Mouse (Mus musculus) kidney, postnatal 10 days (tissue): ENCODE results near the gene Ptprm.
"Not testable (repeated sequence)": the region's sequence is repeated elsewhere in the genome, so short reads cannot be mapped to it uniquely, and the experiment has no call there.

Source experiments
- DNase-seq: peaks from one replicate; pipeline ENCODE4 v3.0.0; 2021; ENCODE audit warnings: mixed read lengths

Ptprm gene

DNA sequence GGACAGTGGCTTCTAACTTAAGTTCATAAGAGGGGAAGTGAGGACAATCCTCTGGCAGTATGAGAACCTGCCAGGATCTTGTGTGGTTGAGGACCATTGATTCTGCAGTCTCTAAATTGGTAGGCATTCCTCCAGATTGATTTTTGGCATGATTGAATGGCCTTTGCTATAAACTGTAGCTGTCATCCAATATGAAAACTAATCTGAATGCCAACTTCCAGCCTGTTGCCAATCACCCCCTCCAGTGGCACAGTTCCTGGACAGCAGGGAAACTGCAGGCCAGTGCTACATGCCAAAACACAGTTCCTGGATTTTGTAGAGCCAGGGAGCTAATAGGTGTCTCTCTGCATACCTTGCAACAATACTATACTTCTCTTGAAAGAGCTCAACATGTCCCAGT is 495.5 kb downstream of the Ptprm start:
- DNase-seq: no peak

DNA sequence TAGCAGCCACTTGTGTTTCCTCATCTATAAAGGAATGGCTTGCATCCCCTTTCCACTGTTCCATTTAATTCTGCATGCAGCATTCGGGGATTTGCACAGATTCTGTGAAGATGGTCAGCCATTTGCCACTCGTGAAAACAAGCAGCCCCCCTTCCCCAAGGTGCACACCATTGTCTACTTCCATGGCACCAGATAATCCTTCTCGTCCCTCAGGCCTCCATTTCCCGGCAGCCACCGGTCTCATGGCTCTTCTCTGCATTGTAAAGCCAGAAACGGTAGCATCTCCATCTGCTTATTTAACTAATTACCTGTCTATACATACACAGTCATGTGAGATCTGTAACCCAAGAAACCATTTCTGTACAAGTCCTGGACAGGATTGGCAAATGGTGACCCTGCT is 501.8 kb downstream of the Ptprm start:
- no peak for DNase-seq

DNA sequence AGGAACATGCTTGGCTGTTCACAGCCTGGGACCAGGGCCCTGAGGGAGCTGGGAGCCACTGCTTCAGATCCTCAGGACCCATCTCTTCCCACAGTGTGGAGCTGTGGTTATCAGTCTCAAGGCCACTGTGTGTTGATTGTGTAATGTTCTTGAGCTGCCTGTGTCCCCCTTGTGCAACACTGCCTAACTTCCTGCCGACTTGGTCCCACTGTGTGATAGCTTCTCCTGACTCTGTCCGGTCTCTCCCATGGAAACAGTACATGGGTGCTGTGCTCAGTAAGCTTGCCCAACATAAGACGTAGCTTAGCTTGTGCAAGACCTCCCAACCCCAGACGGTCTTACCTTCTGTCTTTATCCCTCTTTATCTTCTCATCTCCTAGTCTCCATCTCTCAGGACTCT is 507.2 kb downstream of the Ptprm start:
- DNase-seq: not testable (repeated sequence)

DNA sequence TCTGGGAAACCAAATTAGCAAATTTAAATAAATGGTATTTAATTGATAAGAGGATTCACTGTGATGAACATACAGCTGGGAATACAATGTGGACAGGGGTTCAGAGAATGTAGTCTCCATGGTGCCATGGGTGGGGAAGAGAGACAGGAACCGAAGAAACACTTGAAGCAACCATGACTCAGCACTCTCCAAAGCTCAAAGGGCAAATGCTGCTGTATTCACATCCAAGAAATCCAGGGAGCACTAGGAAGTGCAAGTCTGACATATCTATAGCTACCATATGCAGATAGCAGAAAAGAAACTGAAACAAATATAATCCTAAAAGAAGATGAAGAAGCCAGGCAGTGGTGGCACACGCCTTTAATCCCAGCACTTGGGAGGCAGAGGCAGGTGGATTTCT is 531.9 kb downstream of the Ptprm start:
- no peak for DNase-seq

GRCm38 (mm10) chr17:66817380-66817779 is 536.9 kb downstream of the Ptprm start:
- DNase-seq: no peak

DNA sequence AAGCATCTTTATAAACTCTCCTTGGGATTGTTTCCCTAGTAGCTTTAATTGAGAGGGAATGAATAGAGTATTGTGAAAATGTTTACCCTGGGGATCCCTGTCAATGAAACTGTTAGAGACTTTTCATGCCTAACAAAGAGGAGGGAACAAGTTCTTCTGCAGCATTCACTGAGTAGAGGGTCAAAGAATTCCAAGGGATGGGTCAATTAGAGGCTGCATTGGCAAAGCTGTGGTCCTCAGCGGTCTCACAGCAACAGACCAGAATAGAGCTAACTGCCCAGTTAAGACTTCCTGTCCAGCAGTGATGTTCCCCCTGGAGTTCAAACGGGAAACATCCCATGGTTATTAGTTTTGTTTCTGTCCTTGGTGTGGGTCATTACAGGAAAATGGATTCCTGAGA is 538.3 kb downstream of the Ptprm start:
- DNase-seq: no peak

DNA sequence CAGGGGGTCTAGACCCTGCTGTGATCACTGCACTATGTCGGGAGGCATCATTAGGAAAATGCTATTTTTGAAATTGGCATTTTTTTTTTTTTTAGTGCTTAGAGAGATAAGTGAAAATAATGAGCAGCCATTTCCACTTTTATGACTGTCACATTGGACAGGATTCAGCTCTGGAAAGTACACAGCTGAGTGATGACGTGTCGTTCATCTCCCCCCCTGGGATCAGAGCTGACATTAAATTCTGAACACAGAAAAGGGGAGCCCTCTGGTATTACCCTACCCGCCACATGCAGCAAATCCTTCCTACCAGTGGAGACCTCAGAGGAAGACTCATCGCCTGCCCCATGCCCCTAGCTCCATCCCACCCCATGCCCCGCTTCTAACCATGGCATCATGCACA is 540.5 kb downstream of the Ptprm start:
- no peak for DNase-seq

DNA sequence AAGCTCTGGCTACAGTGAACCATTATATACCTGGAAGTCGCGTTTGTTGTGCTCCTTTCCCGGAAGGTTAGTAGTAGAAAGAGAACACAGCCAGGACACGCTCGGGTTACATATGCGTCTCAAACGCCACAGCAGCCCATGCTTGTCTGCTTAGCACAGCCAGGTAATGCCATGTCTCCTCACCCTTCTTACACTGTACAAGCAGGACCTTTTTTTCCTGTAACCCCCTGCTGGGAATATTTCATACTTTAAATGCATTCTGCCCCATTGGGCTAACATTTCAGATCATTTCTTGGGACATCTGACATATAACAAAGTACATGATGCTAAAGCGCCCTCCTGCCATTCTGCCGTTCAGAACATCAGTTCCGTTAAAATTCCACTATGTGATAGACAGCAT is 540.9 kb downstream of the Ptprm start:
- DNase-seq: no peak

DNA sequence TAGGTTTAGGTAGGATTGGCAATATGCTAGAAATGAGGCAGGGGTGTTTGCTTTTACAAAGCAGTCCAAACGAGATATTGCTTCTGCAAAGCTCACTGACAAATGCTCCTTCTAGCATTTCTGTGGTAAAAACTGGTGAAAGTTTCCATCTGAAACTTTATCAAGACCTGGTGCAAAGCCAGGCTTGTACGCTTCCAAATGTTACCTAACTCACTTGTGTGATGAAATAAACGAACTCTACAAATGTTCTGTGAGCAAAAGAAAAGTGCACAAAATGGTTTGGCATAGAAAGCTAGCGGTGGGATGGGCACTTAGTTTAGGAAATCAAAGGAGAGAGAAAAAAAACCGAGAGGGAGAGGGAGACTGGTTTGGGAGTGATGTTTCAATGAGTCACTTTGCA is 544.5 kb downstream of the Ptprm start:
- no peak for DNase-seq

DNA sequence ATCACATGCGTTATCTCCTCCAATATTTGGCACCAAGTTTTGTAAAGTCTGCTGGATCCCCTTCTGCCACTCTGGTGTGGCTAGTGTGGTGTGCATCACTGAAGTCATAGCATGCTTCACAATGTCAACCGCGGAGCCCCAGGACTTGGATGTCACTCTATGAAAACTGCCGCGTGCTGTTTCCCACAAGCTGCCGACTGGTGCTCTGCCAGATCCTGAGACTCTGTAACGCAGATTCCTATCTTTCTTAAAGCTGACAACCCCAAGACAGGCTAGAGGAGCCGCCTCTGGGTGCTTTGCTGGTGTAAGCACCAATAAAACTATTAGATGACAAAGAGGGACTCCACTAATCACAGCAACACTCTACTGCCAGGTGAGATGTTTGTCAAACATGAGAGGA is 546.1 kb downstream of the Ptprm start:
- no peak for DNase-seq

GRCm38 (mm10) chr17:66801831-66802687 is 552.2 kb downstream of the Ptprm start:
- DNase-seq: no peak

- no peak for DNase-seq
Observed at GRCm38 (mm10) chr17:66800231-66800630, 554.0 kb downstream of the Ptprm start.

DNA sequence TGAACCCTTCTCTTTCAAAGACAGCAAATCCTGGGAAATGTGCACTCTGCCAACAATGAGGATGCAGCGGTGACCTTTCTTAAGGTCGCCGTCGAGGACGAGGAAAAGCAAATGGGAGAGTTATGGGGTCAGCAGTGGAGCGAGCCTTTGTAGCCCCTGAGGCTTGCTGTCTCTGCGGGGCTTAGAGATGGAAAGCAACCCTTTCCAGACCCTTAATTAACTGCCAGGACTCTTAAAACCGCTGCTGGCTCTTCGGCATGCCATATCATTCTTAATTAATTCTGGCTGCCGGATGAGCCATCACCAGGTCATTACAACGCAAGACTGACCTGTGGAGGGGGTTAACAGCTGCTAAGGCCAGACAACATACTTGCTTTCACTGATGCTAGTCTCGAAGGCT is 568.1 kb downstream of the Ptprm start:
- no peak for DNase-seq

DNA sequence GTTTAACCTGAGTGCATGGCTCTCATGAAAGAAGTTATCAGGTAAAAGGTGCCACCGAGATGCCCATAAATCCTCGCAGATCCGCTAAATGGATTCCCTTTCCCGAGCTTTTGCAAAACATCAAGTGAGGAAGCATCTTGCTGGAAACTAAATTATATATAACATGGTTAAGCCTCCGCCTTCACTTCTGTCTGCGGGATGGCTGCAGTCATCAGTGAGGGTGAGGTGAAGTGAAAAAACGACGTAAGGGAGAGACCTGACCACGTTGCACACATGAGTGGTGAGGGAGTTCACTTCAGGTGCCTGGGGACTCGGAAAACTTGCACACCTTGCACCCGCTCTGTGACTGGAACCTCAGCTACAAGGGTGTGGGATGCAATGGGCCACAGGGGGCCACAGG is 568.7 kb downstream of the Ptprm start:
- DNase-seq: no peak

- no peak for DNase-seq
Observed at GRCm38 (mm10) chr17:66783601-66784000, 570.7 kb downstream of the Ptprm start.

DNA sequence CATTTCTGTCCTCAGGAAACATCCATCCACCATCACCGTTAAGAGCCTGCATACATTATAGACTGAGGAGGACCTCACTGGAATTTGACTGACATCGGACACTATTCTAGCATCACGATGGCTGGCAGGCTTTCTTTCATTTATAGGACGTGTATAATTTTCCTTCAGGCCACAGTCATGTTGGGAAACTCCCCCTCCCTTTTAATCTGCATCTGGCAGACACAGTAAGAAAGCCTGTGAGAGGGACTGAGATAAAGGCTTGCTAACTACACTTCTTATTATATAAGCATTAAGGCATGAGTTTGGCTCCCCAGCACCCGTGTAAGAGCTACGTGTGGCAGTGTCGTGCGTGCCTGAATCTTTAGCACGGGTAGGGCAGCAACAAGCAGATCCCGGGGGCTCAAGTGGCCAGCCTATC is 571.2 kb downstream of the Ptprm start:
- DNase-seq: no peak

- no peak for DNase-seq
Observed at GRCm38 (mm10) chr17:66781910-66782309, 572.3 kb downstream of the Ptprm start.

GRCm38 (mm10) chr17:66779026-66779425 is 575.2 kb downstream of the Ptprm start:
- DNase-seq: no peak

GRCm38 (mm10) chr17:66769365-66770363 is 584.6 kb downstream of the Ptprm start:
- DNase-seq: no peak

GRCm38 (mm10) chr17:66768689-66769275 is 585.5 kb downstream of the Ptprm start:
- no peak for DNase-seq

GRCm38 (mm10) chr17:66766166-66766565 is 588.1 kb downstream of the Ptprm start:
- DNase-seq: no peak

DNA sequence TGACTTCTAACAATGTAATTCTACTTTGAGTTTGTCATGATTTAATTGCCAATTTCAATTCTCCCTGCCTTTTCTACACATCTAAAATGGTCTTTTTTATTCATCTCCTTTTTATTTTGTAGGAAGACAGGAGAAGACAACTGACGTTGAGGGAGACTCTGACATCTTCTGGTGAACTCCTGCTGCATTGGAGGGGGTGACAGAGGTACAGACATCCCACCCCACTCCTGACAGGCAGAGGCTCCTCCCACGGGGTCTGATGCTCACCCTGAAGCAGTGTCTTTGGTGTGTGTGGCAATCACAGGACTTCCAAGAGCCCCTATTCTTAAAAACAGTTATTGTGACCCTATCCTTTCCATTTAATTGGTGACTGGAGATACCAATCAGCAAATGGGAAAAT is 589.8 kb downstream of the Ptprm start:
- DNase-seq: no peak

- DNase-seq: no peak
Observed at GRCm38 (mm10) chr17:66762716-66763115, 591.5 kb downstream of the Ptprm start.
